Mouse (Mus musculus): ENCODE data around the gene Tnfaip8l2.
"Not testable (repeated sequence)": the region's sequence is repeated elsewhere in the genome, so short reads cannot be mapped to it uniquely, and the experiment has no call there.

Tnfaip8l2 gene

GRCm38 (mm10) chr3:95112760-95113159, 29.4 kb downstream of the Tnfaip8l2 start:
- no peak for DNase-seq (ENCODE audit: low spot score)

GRCm38 (mm10) chr3:95110911-95111726, 31.0 kb downstream of the Tnfaip8l2 start, which contains the start of gene Vps72:
Vps72 (plus strand) TSS chr3:95111022.
- DNase-seq (ENCODE audit: low spot score): peak; percentile 96

GRCm38 (mm10) chr3:95107898-95108297, 34.3 kb downstream of the Tnfaip8l2 start:
- DNase-seq (ENCODE audit: low spot score): no peak

GRCm38 (mm10) chr3:95107308-95107707, 34.9 kb downstream of the Tnfaip8l2 start:
- DNase-seq (ENCODE audit: low spot score): not testable (repeated sequence)

- DNase-seq (ENCODE audit: low spot score): peak; percentile 100
Measured at GRCm38 (mm10) chr3:95106338-95107117, 35.6 kb downstream of the Tnfaip8l2 start, which contains the start of gene Pip5k1a. Pip5k1a (minus strand) TSS chr3:95106930.

- no peak for DNase-seq (ENCODE audit: low spot score)
Measured at GRCm38 (mm10) chr3:95105586-95106337, 36.4 kb downstream of the Tnfaip8l2 start.

GRCm38 (mm10) chr3:95105121-95105520, 37.0 kb downstream of the Tnfaip8l2 start:
- no peak for DNase-seq (ENCODE audit: low spot score)

GRCm38 (mm10) chr3:95100854-95101253, 41.3 kb downstream of the Tnfaip8l2 start:
- DNase-seq (ENCODE audit: low spot score): no peak

Measured in embryo, embryonic 10 days (tissue).